Mouse (Mus musculus) kidney, adult 18-20 months (tissue): ENCODE measurements around the gene Pfkfb2.
"Not testable (repeated sequence)": the region's sequence is repeated elsewhere in the genome, so short reads cannot be mapped to it uniquely, and the experiment has no call there.

Experiments
- DNase-seq: peaks from one replicate; pipeline ENCODE4 v3.0.0; 2021

Pfkfb2 gene

GRCm38 (mm10) chr1:130681656-130682413, 47.2 kb downstream of the Pfkfb2 start:
- no peak for DNase-seq

- no peak for DNase-seq
Observed at GRCm38 (mm10) chr1:130681075-130681474, 48.0 kb downstream of the Pfkfb2 start.

GRCm38 (mm10) chr1:130678551-130678950, 50.5 kb downstream of the Pfkfb2 start:
- DNase-seq = no peak

- not testable (repeated sequence) for DNase-seq
Observed at GRCm38 (mm10) chr1:130663576-130663975, 65.5 kb downstream of the Pfkfb2 start.

GRCm38 (mm10) chr1:130661454-130661853, 67.6 kb downstream of the Pfkfb2 start, which contains the start of gene C4bp:
Gene C4bp (minus strand): TSS chr1:130661632.
- DNase-seq = no peak

GRCm38 (mm10) chr1:130659641-130660040, 69.4 kb downstream of the Pfkfb2 start:
- not testable (repeated sequence) for DNase-seq

- no peak for DNase-seq
Observed at GRCm38 (mm10) chr1:130644103-130644502, 85.0 kb downstream of the Pfkfb2 start.

GRCm38 (mm10) chr1:130640967-130641366, 88.1 kb downstream of the Pfkfb2 start:
- no peak for DNase-seq
